Mouse (Mus musculus) myocyte (in vitro differentiated cells): ENCODE data around the gene Plekhm1.

Source experiments
- CEBPB ChIP-seq: IDR thresholded peaks from 2 replicates; pipeline ENCODE4 v1.6.1; 2011; ENCODE audit warnings: mild to moderate bottlenecking, moderate library complexity; ENCODE audit not compliant: poor library complexity, insufficient read depth, severe bottlenecking
- E2F4 ChIP-seq: IDR thresholded peaks from one replicate; pipeline ENCODE4 v1.6.1; 2011; ENCODE audit warnings: mild to moderate bottlenecking, control low read depth, moderate library complexity; ENCODE audit not compliant: insufficient read depth
- MAX ChIP-seq: IDR thresholded peaks from one replicate; pipeline ENCODE4 v1.6.1; 2011; ENCODE audit warnings: low read depth, mild to moderate bottlenecking, control low read depth
- MYOD1 ChIP-seq, 3 experiments: IDR thresholded peaks; one replicate each; pipeline ENCODE4 v1.6.1; 2011; ENCODE audit warnings: control low read depth in 2 of 3, low read depth in 2 of 3, mild to moderate bottlenecking in 2 of 3, moderate library complexity in 1 of 3; ENCODE audit not compliant: insufficient read length in 2 of 3, control insufficient read depth in 1 of 3
- MYOG ChIP-seq, 3 experiments: IDR thresholded peaks; one replicate each; pipeline ENCODE4 v1.6.1; 2011; ENCODE audit warnings: control low read depth in 2 of 3, low read depth in 2 of 3, mild to moderate bottlenecking in 2 of 3; ENCODE audit not compliant: insufficient read length in 2 of 3, control insufficient read depth in 1 of 3, insufficient read depth in 1 of 3
- POLR2A ChIP-seq: IDR thresholded peaks from one replicate; pipeline ENCODE4 v1.6.1; 2011; ENCODE audit warnings: low read depth, mild to moderate bottlenecking, control low read depth, moderate library complexity; ENCODE audit not compliant: insufficient read length
- SRF ChIP-seq: IDR thresholded peaks from one replicate; pipeline ENCODE4 v1.6.1; 2011; ENCODE audit warnings: low read depth; ENCODE audit not compliant: control insufficient read depth, insufficient read length
- TCF12 ChIP-seq: IDR thresholded peaks from one replicate; pipeline ENCODE4 v1.6.1; 2011; ENCODE audit warnings: mild to moderate bottlenecking, control low read depth; ENCODE audit not compliant: poor library complexity, insufficient read depth, severe bottlenecking
- TCF3 ChIP-seq: IDR thresholded peaks from one replicate; pipeline ENCODE4 v1.6.1; 2011; ENCODE audit warnings: low read depth, control low read depth; ENCODE audit not compliant: insufficient read length
- USF1 ChIP-seq: IDR thresholded peaks from one replicate; pipeline ENCODE4 v1.6.1; 2011; ENCODE audit warnings: low read depth, mild to moderate bottlenecking, control low read depth, moderate library complexity

DNA sequence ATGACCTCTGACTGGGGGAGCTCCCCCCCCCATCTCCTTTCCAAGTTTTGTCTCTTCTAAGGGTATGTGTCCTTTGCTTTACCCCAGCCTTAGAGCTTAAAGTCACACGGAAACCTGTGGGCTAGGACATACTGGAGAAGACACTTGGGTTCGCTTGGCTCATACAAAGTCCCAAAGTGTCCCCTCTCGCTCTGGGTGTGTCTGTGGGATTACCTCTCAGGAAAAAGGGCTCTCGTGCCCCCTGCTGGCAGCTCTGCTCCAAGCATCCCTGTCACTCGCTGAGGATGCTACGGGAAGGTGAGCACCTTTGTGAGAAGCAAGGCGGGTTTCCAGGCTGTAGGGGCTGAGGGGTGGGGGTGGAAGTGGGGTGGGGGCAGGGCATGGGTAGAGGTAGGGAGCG lies 87.3 kb downstream of the Plekhm1 start:
- no peak for TF ChIP-seq USF1
- no peak for TF ChIP-seq TCF12
- TF ChIP-seq E2F4 = no peak
- TF ChIP-seq POLR2A = no peak
- no peak for TF ChIP-seq MAX
- TF ChIP-seq MYOG (IDR thresholded peaks at IDR 0.05; ENCODE audit: control insufficient read depth in 1 of 3, insufficient read depth in 1 of 3, insufficient read length in 2 of 3, low read depth in 2 of 3) = no peak
- TF ChIP-seq SRF = no peak
- no peak for TF ChIP-seq MYOD1 (IDR thresholded peaks at IDR 0.05; ENCODE audit: control insufficient read depth in 1 of 3, insufficient read length in 2 of 3, low read depth in 2 of 3)
- no peak for TF ChIP-seq CEBPB
- TF ChIP-seq TCF3 = no peak
